Mouse (Mus musculus) lung, adult 2 months (tissue): ENCODE results near the gene Krtap31-2. TPM values are rescaled to one million over a fixed set of nuclear protein-coding genes. Genes with fewer than 3 reads are reported as not detected.

Experiments used
- DNase-seq: peaks from one replicate; pipeline ENCODE4 v3.0.0; 2022
- H3K4me1 ChIP-seq: fragments of 200-500 bp; 2 replicates; pipeline ENCODE4 v1.6.1; 2011; ENCODE audit warnings: low read length; ENCODE audit not compliant: control insufficient read depth, insufficient read depth
- H3K4me3 ChIP-seq: fragments of 200-500 bp; replicated peaks from 2 replicates; pipeline ENCODE3; 2011; ENCODE audit warnings: low read depth, mild to moderate bottlenecking, control low read depth, low read length; ENCODE audit errors: extremely low read depth
- CTCF ChIP-seq: fragments of 200-500 bp; IDR thresholded peaks from 2 replicates; pipeline ENCODE4 v1.5.1; 2011; ENCODE audit warnings: mild to moderate bottlenecking, low read length, control low read depth; ENCODE audit not compliant: insufficient read depth
- POLR2A ChIP-seq: fragments of 200-500 bp; IDR thresholded peaks from 2 replicates; pipeline ENCODE4 v1.6.1; 2011; ENCODE audit warnings: low read depth, mild to moderate bottlenecking, control low read depth, low read length, borderline replicate concordance; ENCODE audit errors: extremely low read depth
- WGBS: fragments of 180-500 bp; shearing (Covaris S2); methylation state at CpG from one replicate; pipeline ENCODE4 v1.1.7; 2018; 5-methylcytosine and 5-hydroxymethylcytosine counted together
- polyA plus RNA-seq: library from polyadenylated mRNA; depleted of rRNA; stranded (reverse); fragments of >200 nt; gene quantifications from 2 replicates; pipeline ENCODE4 v1.2.3, GENCODE M21; 2012; rRNA removed

Krtap31-2 gene
- polyA plus RNA-seq, result not detected in 2 replicates

- TF ChIP-seq POLR2A (no peak), CTCF (no peak)
- WGBS, result 83% methylated on average over 1 of the region's 1 CpGs
- DNase-seq, result no peak
- Histone ChIP-seq H3K4me3 (no peak within 1 kb of the TSS), H3K4me1 (no peaks in the 10 kb centered on the region)
Observed at GRCm38 (mm10) chr11:99935991-99936390, at the start of gene Krtap31-2. Krtap31-2 (plus strand) TSS chr11:99936291.

- no peak within 1 kb of the TSS for H3K4me3 ChIP-seq
- 76% methylated on average over 2 of the region's 2 CpGs for WGBS
- H3K4me1 ChIP-seq, result no peaks in the 10 kb centered on the region
- TF ChIP-seq CTCF (no peak), POLR2A (no peak)
- no peak for DNase-seq
Observed at GRCm38 (mm10) chr11:99907620-99908019, 28.5 kb upstream of the Krtap31-2 start, which contains the start of gene Krtap31-1. Krtap31-1 (plus strand) TSS chr11:99907920.

DNA sequence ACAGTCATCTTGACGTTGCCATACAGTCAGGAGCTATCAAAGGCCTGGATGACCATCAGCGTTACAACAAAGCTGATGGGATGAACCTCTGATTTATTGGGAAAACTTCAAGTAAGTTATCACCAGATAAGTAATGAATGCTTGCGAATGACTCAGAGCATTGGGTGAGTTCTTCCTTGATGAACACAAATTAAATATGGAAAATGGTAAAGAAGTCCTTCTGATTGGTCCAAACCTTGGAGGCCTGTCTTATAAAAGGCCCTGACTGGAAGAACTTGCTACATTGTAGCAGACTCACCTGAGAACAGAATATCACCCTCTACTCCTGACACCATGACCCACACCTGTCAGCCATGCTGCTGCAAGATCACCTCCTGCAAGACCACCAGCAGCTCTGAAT is 21.6 kb upstream of the Krtap31-2 start, which contains the start of gene Gm11565:
Gm11565 (plus strand) TSS at position 301 of the 400 bp plus-strand sequence.
- Histone ChIP-seq H3K4me1 (no peaks in the 10 kb centered on the region), H3K4me3 (no peak within 1 kb of the TSS)
- 86% methylated on average over 3 of the region's 3 CpGs for WGBS
- TF ChIP-seq CTCF, result no peak
- no peak for TF ChIP-seq POLR2A
- no peak for DNase-seq

DNA sequence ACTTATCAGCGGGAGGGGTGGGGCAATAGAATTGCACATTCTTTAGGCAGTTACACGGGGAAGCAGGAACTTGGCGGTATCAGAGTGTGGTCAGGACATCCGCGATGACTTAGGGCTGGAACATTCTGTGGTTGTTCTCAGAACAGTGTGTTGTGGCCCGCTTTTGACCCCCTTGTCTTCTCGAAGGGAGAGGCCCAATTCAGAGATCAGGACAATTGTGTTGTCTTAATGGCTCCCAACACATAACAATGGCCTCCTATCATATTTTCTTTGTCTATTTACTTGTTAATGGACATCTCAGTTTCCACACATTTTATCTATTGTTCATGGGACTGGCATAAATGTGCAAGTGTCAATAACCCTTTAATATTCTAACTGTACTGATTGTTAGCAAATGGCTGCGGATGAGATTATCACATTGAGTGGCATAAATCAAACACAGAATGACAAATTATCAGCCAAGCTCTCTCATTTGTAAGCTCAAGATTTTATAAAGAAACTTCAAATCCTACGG is 1.7 kb downstream of the Krtap31-2 start:
- WGBS, result 73% methylated on average over 9 of the region's 9 CpGs
- no peak for DNase-seq
- TF ChIP-seq CTCF (no peak), POLR2A (no peak)
- H3K4me1 ChIP-seq, result no peaks in the 10 kb centered on the region
- no peak overlapping the region for H3K4me3 ChIP-seq

DNA sequence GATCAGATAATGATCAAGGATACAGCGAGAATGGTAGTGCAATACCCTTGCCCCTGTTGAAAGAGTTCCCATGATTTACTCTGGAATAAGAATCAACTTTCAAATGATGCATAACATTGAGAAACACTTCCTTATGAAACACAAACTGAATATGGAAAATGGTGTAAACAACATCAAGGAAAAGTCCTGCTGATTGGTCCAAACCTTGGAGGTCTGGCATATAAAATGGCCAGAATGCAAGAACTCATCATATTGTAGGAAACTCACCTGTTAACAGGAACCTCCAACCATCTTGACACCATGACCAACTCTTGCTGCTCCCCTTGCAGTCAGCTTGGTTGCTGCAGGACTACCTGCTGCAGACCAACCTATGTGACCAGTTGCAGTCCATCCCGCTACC is 12.1 kb downstream of the Krtap31-2 start, which contains the start of gene Krtap9-5:
Krtap9-5 (plus strand) TSS at position 301 of the 400 bp plus-strand sequence.
- Histone ChIP-seq H3K4me1 (no peaks in the 10 kb centered on the region), H3K4me3 (no peak within 1 kb of the TSS)
- DNase-seq, result no peak
- TF ChIP-seq POLR2A (no peak), CTCF (no peak)
- 92% methylated on average over 2 of the region's 2 CpGs for WGBS

GRCm38 (mm10) chr11:99964213-99964612 is 28.1 kb downstream of the Krtap31-2 start:
- no peak overlapping the region for H3K4me3 ChIP-seq
- TF ChIP-seq CTCF (no peak), POLR2A (no peak)
- no peak for DNase-seq
- H3K4me1 ChIP-seq, result no peaks in the 10 kb centered on the region
- 63% methylated on average over 6 of the region's 6 CpGs for WGBS

DNA sequence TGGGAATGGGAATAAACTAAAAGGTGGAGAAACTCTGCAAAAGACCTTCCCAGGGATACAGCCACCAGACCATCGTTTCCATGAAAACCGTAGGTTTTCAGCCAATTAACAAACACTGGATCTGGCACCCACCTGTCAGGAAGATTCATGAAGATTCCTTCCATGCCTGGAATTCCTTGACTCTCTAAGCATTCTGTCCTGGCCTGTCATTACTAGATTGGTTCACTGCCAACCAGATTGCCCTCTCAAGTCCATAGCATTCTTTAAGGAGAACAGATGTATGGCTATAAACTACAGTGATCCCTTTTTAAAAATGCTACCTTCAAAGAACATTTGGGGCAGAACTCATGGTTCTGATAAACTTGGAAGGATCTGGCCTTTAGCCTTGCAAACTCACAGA is 29.9 kb downstream of the Krtap31-2 start:
- 17% methylated on average over 2 of the region's 2 CpGs for WGBS
- H3K4me1 ChIP-seq, result no peaks in the 10 kb centered on the region

DNA sequence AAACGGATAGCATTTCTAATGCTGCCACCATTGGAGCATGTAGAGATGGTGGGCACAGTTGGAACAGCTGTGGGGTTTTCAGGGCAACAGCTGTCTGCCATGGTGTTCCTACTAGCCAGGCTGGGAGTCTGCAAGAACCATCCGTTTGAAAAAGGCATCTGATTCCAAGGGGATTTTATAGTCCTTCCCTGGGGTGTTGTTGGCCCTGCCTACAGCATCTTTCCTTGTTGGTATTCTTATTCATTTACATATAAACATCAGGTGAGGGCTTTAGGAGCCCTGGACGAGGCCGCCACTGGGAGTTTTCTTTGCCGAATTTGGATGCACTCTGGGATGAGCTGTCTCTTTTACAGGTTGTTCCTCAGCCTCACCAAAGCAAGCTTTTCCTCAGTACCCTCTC is 42.9 kb downstream of the Krtap31-2 start, which contains the start of gene Krtap29-1:
Krtap29-1 (minus strand) TSS at position 101 of the 400 bp plus-strand sequence.
- no peak for DNase-seq
- 76% methylated on average over 5 of the region's 5 CpGs for WGBS
- Histone ChIP-seq H3K4me3 (no peak within 1 kb of the TSS), H3K4me1 (no peaks in the 10 kb centered on the region)
- TF ChIP-seq POLR2A, result no peak
- no peak for TF ChIP-seq CTCF

More for the DNA sequence above, 29.9 kb downstream of the Krtap31-2 start:
- no peak for TF ChIP-seq CTCF
- TF ChIP-seq POLR2A, result no peak
- no peak overlapping the region for H3K4me3 ChIP-seq
- no peak for DNase-seq

DNA sequence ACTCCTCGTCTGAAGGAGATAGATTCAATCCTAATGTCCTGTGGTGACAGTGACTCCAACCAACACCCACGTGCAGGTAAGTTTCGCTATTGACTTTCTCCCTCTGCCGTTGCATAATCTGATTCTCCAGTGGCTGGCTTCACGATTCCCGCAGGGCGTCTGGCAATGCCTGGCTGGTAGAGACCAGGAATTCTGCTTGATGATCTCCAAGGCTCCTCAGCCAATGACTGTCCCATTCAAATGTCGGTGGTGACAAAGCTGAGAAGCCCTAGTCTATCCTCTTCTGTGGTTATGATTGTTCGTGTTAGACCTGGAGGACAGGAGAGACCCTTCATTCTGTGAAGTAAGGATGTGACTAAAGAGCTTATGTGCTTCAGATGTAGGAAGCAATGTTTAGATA is 46.6 kb downstream of the Krtap31-2 start:
- H3K4me3 ChIP-seq, result no peak overlapping the region
- DNase-seq, result no peak
- H3K4me1 ChIP-seq, result no peaks in the 10 kb centered on the region
- no peak for TF ChIP-seq POLR2A
- TF ChIP-seq CTCF, result no peak
- 88% methylated on average over 9 of the region's 9 CpGs for WGBS

DNA sequence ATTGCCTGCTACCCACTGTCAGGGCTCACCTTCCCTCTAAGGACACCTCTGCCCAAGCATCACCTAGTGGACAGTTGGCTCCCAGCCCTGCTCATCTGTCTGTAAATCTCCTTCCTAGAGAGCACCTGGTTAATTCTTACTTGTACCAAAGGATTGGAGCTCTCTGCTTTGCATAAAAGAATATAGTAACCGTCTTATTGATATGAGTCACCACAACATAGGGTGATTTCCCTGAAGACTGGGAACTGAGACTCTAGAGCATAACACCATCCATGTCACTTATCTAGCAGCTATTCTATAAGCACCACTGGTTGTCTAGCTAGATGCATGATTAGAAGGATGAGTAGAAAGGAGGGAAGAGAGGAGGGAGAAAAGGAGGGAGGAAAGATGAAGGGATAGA is 47.4 kb downstream of the Krtap31-2 start:
- TF ChIP-seq CTCF (no peak), POLR2A (no peak)
- Histone ChIP-seq H3K4me3 (no peak overlapping the region), H3K4me1 (no peaks in the 10 kb centered on the region)
- DNase-seq, result no peak
- 87% methylated on average over 1 of the region's 1 CpGs for WGBS

- Histone ChIP-seq H3K4me1 (no peaks in the 10 kb centered on the region), H3K4me3 (no peak overlapping the region)
- 68% methylated on average over 20 of the region's 20 CpGs for WGBS
- no peak for TF ChIP-seq CTCF
- no peak for DNase-seq
Observed at GRCm38 (mm10) chr11:99985291-99986092, 49.4 kb downstream of the Krtap31-2 start.
